Mouse (Mus musculus) liver, adult 2 months (tissue): ENCODE measurements at regions not wholly inside any gene's neighbourhood (a gene's known extent, or its start where the extent isn't known, plus 50 kb on each side); places are given as distances from the start of the nearest gene placed in this dataset.

Source experiments
- CTCF ChIP-seq: fragments of 200-500 bp; IDR thresholded peaks from 2 replicates; pipeline ENCODE4 v1.5.1; 2011; ENCODE audit warnings: low read depth, low read length, control low read depth
- POLR2A ChIP-seq: fragments of 200-500 bp; IDR thresholded peaks from 2 replicates; pipeline ENCODE4 v1.6.1; 2011; ENCODE audit warnings: low read length, control low read depth; ENCODE audit not compliant: insufficient read depth; ENCODE audit errors: extremely low read depth

- no peak for TF ChIP-seq CTCF
- TF ChIP-seq POLR2A, result no peak
Measured at GRCm38 (mm10) chr14:58387348-58388000, 317.1 kb downstream of the Fgf9 start.
